Mouse (Mus musculus): ENCODE data around the gene Epb41l1.

DNA sequence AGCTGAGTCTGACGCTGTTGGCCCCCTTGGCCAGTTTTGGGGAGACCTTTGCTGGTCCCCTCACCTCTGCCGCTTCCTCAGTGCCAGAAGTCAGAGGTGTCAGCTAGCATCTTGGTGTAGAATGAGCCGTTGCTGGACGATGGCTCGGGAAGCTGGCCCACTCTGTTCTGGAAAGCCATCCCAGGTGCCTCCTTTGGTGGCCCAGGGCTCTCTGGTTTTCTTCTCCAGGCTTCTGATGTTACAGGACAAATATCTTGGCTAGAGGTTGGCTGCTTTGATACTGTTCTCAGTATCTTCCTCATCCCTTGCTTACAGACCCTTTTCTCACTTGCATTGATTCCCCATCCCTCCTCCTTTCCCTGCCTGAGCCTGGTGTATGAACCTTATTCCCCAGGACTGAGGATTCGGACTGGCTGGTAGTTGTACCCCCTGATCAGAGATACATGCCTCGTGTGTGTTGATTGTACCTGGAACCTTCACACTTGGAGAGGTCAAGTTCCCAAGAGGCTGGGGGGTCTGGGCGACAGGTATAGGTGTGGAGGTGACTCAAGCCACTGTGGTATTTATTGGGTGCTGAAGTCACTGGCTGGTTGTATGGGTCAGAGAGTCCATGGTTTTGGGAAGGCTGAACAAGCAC lies 55.5 kb downstream of the Epb41l1 start:
- TF ChIP-seq GATA1 (IDR thresholded peaks at IDR 0.05; ENCODE audit: borderline replicate concordance, low read length) (no peak), FLI1 (IDR thresholded peaks at IDR 0.05; ENCODE audit: low read length) (no peak)

Measured in megakaryocyte, embryonic 14.5 days (primary cell).